ENCODE assay signal across 8 mouse cellular contexts in the genomic region with DNA sequence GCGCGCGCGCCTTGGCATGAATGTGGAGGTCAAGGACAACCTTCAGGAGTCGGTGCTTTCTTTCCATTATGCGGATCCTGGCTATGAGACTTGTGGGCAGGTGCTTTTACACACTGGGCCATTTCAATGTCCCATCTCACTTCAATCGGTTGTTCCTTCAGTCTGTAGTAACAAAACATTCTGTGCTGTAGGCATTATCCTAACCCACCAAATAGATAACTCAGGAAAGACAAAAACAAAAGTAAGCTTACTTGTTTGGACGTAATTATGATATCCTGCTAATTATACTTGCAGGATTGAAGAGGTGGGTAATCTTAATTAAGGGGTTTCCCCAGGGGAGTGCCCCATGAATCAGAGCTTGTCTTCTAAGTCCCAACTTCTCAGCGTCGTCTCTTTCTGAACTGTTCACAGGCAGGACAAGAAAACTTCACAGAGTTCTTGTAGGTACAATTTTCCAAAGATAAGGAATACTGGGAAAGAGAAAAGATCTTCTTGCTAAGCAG. TPM values are rescaled to one million over a fixed set of nuclear protein-coding genes. Genes with fewer than 3 reads are reported as not detected.
DNase-seq lines count a peak whose midpoint lies in the region; ATAC-seq and TF ChIP-seq lines count a peak whose summit lies in the region.

No protein-coding gene starts in this region.

- H3K4me3 ChIP-seq in testis, adult 2 months (ENCODE audit: control insufficient read depth, low read depth, low read length): peak overlapping the region; percentile 85
- peak overlapping the region; percentile 40 for H3K4me3 ChIP-seq in limb, embryonic 15.5 days

- no peak for TF ChIP-seq POLR2A in testis, adult 2 months (IDR thresholded peaks at IDR 0.05; ENCODE audit: control insufficient read depth, low read depth, low read length)

- peaks cover 2% of the 10 kb centered on the region; the same call in 1 of the 2 replicates for H3K36me3 ChIP-seq in testis, adult 2 months (ENCODE audit: control insufficient read depth, insufficient read depth, low read length)
- peaks cover 20% of the 10 kb centered on the region for H3K36me3 ChIP-seq in limb, embryonic 15.5 days

- 51% methylated on average over 10 of the region's 10 CpGs for WGBS in limb, embryonic 15.5 days

- H3K27ac ChIP-seq in testis, adult 2 months (ENCODE audit: control insufficient read depth, insufficient read depth, low read depth, low read length): peak overlapping the region; percentile 88
- peak overlapping the region; percentile 87 for H3K27ac ChIP-seq in limb, embryonic 15.5 days

- H3K9ac ChIP-seq in limb, embryonic 15.5 days: no peak overlapping the region

- H3K4me2 ChIP-seq in limb, embryonic 15.5 days: peak overlapping the region; percentile 55

- no peak for ATAC-seq in limb, embryonic 15.5 days (ENCODE audit: insufficient number of reproducible peaks, low FRiP score, low TSS enrichment, low read depth)

- H3K27me3 ChIP-seq in testis, adult 2 months (ENCODE audit: control insufficient read depth, insufficient read depth, low read length): no peaks in the 10 kb centered on the region
- no peaks in the 10 kb centered on the region for H3K27me3 ChIP-seq in limb, embryonic 15.5 days

- H3K4me1 ChIP-seq in testis, adult 2 months (ENCODE audit: control insufficient read depth, insufficient read depth, low read length): peaks cover 20% of the 10 kb centered on the region
- H3K4me1 ChIP-seq in limb, embryonic 15.5 days: peaks cover 28% of the 10 kb centered on the region

- peak; percentile 26 to 36 for DNase-seq in cerebellum, postnatal 10 days
- no peak for DNase-seq in cerebellum, postnatal 4 days (ENCODE audit: low spot score in 2 of 2)
- DNase-seq in testis, postnatal 14 days (ENCODE audit: low spot score): no peak
- no peak for DNase-seq in frontal cortex, postnatal 14 days (ENCODE audit: low spot score in 2 of 2)
- DNase-seq in kidney, adult 18-20 months: no peak
- no peak for DNase-seq in thymus, adult 18-20 months

- no peaks in the 10 kb centered on the region for H3K9me3 ChIP-seq in limb, embryonic 15.5 days

- TF ChIP-seq CTCF in testis, adult 2 months (IDR thresholded peaks at IDR 0.05; ENCODE audit: control insufficient read depth, insufficient read depth, insufficient replicate concordance, low read depth, low read length): no peak

RNA-seq across cellular contexts. Expression of a gene that starts 0.8 kb away (rescaled TPM):
- polyA plus RNA-seq in testis, adult 2 months (2012; rRNA removed): 35.7 and 37.0 TPM in 2 replicates
- polyA plus RNA-seq in limb, embryonic 15.5 days (2015; fragmentation: Nextera tagmentation; extraction: Ambion mirVana): 46.2 and 50.0 TPM in 2 replicates

RNA-seq across cellular contexts. Expression of a gene that starts 13.8 kb away (rescaled TPM):
- 1,707 and 1,788 TPM in 2 replicates for polyA plus RNA-seq in testis, adult 2 months (2012; rRNA removed)
- 44.4 and 51.0 TPM in 2 replicates for polyA plus RNA-seq in limb, embryonic 15.5 days (2015; fragmentation: Nextera tagmentation; extraction: Ambion mirVana)

RNA-seq across cellular contexts. Expression of a gene that starts 14.0 kb away (rescaled TPM):
- polyA plus RNA-seq in testis, adult 2 months (2012; rRNA removed): 0.12 and 0.14 TPM in 2 replicates
- polyA plus RNA-seq in limb, embryonic 15.5 days (2015; fragmentation: Nextera tagmentation; extraction: Ambion mirVana): 0.22 and 0.29 TPM in 2 replicates

RNA-seq across cellular contexts. Expression of a gene that starts 32.0 kb away (rescaled TPM):
- 319 and 358 TPM in 2 replicates for polyA plus RNA-seq in testis, adult 2 months (2012; rRNA removed)
- not detected in 2 replicates for polyA plus RNA-seq in limb, embryonic 15.5 days (2015; fragmentation: Nextera tagmentation; extraction: Ambion mirVana)

RNA-seq across cellular contexts. Expression of a gene that starts 43.6 kb away (rescaled TPM):
- polyA plus RNA-seq in testis, adult 2 months (2012; rRNA removed): 15.5 and 17.3 TPM in 2 replicates
- polyA plus RNA-seq in limb, embryonic 15.5 days (2015; fragmentation: Nextera tagmentation; extraction: Ambion mirVana): 0.49 and 0.63 TPM in 2 replicates

Comparison
In these comparisons a context has a peak if more than half of its experiments do, and no peak if none do; other contexts are left out.
1. DNase-seq: peak in cerebellum, postnatal 10 days (2 of 2); none in cerebellum, postnatal 4 days (0 of 2), testis, postnatal 14 days (single experiment), frontal cortex, postnatal 14 days (0 of 2), kidney, adult 18-20 months (single experiment) and thymus, adult 18-20 months (0 of 2).
2. RNA of a gene that starts 13.8 kb away (polyA plus RNA-seq): 1,707 to 1,788 TPM in testis, adult 2 months; 44.4 to 51.0 TPM in limb, embryonic 15.5 days; every median in the first group is over 10 times any median in the second.